Mouse (Mus musculus) G1E (cell line): ENCODE data around the gene Ift74.

Experiments used
- CTCF ChIP-seq: IDR thresholded peaks from 2 replicates; pipeline ENCODE4 v1.5.1; 2012; ENCODE audit warnings: low read depth, low read length, inconsistent platforms, mixed read lengths
- POLR2AphosphoS5 ChIP-seq: IDR thresholded peaks from 2 replicates; pipeline ENCODE4 v1.6.1; 2012; ENCODE audit warnings: low read depth, low read length, inconsistent platforms; ENCODE audit not compliant: insufficient replicate concordance

- TF ChIP-seq CTCF (no peak), POLR2AphosphoS5 (no peak)
These were observed 11.2 kb upstream of the Ift74 start, which contains the start of gene Plaa for GRCm38 (mm10) chr4:94603031-94603629.
